Mouse (Mus musculus): Measurements from ENCODE around the gene Idh3b. TPM values are rescaled to one million over a fixed set of nuclear protein-coding genes. Genes with fewer than 3 reads are reported as not detected.

Gene Idh3b
- polyA plus RNA-seq, 1 experiment from 2014 or later: 126 TPM

DNA sequence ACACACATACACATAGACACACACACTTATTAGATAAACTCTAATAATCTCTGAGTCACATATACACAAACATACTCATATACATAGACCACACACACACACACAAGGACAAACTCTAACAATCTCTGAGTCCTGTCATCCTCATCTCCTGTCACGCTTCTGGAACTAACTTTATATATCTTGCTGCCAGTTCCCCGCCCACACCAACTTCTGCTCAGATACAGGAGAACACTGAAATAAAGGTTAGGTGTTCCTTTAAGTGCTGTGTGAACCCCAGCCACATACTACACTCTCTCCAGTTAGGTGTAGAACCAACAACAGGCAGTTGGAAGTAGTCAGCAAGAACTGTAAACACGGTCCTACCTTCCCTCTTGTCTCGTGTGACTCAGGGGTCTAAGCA lies 23.5 kb downstream of the Idh3b start:
- Histone ChIP-seq H3K4me1 (no peaks in the 10 kb centered on the region), H3K9me3 (no peaks in the 10 kb centered on the region), H3K36me3 (replicated peaks) (no peaks in the 10 kb centered on the region), H3K4me3 (no peak overlapping the region), H3K27ac (replicated peaks) (no peak overlapping the region), H3K27me3 (replicated peaks; ENCODE audit: low read depth, poor library complexity, severe bottlenecking) (no peaks in the 10 kb centered on the region)
- 87% methylated on average over 4 of the region's 4 CpGs for WGBS
- DNase-seq (ENCODE audit: low spot score): no peak

- Histone ChIP-seq H3K4me1 (no peaks in the 10 kb centered on the region), H3K4me3 (no peak overlapping the region), H3K36me3 (replicated peaks) (no peaks in the 10 kb centered on the region), H3K27ac (replicated peaks) (no peak overlapping the region), H3K9me3 (no peaks in the 10 kb centered on the region), H3K27me3 (replicated peaks; ENCODE audit: low read depth, poor library complexity, severe bottlenecking) (no peaks in the 10 kb centered on the region)
- WGBS: 83% methylated on average over 4 of the region's 4 CpGs
- DNase-seq (ENCODE audit: low spot score): no peak
Measured at GRCm38 (mm10) chr2:130256762-130257161, 27.6 kb downstream of the Idh3b start.

- 76% methylated on average over 7 of the region's 7 CpGs for WGBS
- H3K4me3 ChIP-seq: no peak overlapping the region
- no peak overlapping the region for H3K27ac ChIP-seq (replicated peaks)
- H3K9me3 ChIP-seq: no peaks in the 10 kb centered on the region
- no peaks in the 10 kb centered on the region for H3K36me3 ChIP-seq (replicated peaks)
- DNase-seq (ENCODE audit: low spot score): no peak
- H3K4me1 ChIP-seq: no peaks in the 10 kb centered on the region
- no peaks in the 10 kb centered on the region for H3K27me3 ChIP-seq (replicated peaks; ENCODE audit: low read depth, poor library complexity, severe bottlenecking)
Measured at GRCm38 (mm10) chr2:130248226-130248625, 36.1 kb downstream of the Idh3b start.

GRCm38 (mm10) chr2:130246912-130247311 lies 37.4 kb downstream of the Idh3b start:
- H3K36me3 ChIP-seq (replicated peaks): no peaks in the 10 kb centered on the region
- no peak overlapping the region for H3K4me3 ChIP-seq
- H3K9me3 ChIP-seq: no peaks in the 10 kb centered on the region
- H3K27me3 ChIP-seq (replicated peaks; ENCODE audit: low read depth, poor library complexity, severe bottlenecking): no peaks in the 10 kb centered on the region
- H3K4me1 ChIP-seq: no peaks in the 10 kb centered on the region
- DNase-seq (ENCODE audit: low spot score): peak; percentile 22
- 46% methylated on average over 9 of the region's 9 CpGs for WGBS
- H3K27ac ChIP-seq (replicated peaks): no peak overlapping the region

Other genes starting within 250 kb of the Idh3b start
- gene Tgm6, start 172.1 kb downstream of the Idh3b start, polyA plus RNA-seq (2016; fragmentation: Nextera tagmentation; extraction: Ambion mirVana): not detected in 2 replicates
- gene Snrpb, start 105.1 kb downstream of the Idh3b start, polyA plus RNA-seq (2016; fragmentation: Nextera tagmentation; extraction: Ambion mirVana): 898 and 946 TPM in 2 replicates
- gene Tmc2, start 89.4 kb downstream of the Idh3b start, polyA plus RNA-seq (2016; fragmentation: Nextera tagmentation; extraction: Ambion mirVana): not detected in 2 replicates
- gene Nop56, start 10.1 kb downstream of the Idh3b start, polyA plus RNA-seq (2016; fragmentation: Nextera tagmentation; extraction: Ambion mirVana): 471 and 485 TPM in 2 replicates
- gene Ebf4, start 10.6 kb upstream of the Idh3b start, polyA plus RNA-seq (2016; fragmentation: Nextera tagmentation; extraction: Ambion mirVana): 0.80 and 0.82 TPM in 2 replicates
- 63.6 and 69.7 TPM in 2 replicates for gene Cpxm1, start 113.0 kb upstream of the Idh3b start, polyA plus RNA-seq (2016; fragmentation: Nextera tagmentation; extraction: Ambion mirVana)
- 0.08 TPM in 1 of 2 replicates, not detected in the other for gene Gm28372, start 120.7 kb upstream of the Idh3b start, polyA plus RNA-seq (2016; fragmentation: Nextera tagmentation; extraction: Ambion mirVana)
- gene 1700020A23Rik, start 120.7 kb upstream of the Idh3b start, polyA plus RNA-seq (2016; fragmentation: Nextera tagmentation; extraction: Ambion mirVana): not detected in 2 replicates
- gene Tmem239, start 121.9 kb upstream of the Idh3b start, polyA plus RNA-seq (2016; fragmentation: Nextera tagmentation; extraction: Ambion mirVana): not detected in 2 replicates
- 112 and 122 TPM in 2 replicates for gene Vps16, start 139.8 kb upstream of the Idh3b start, polyA plus RNA-seq (2016; fragmentation: Nextera tagmentation; extraction: Ambion mirVana)
- 13.9 and 14.0 TPM in 2 replicates for gene Pced1a, start 140.2 kb upstream of the Idh3b start, polyA plus RNA-seq (2016; fragmentation: Nextera tagmentation; extraction: Ambion mirVana)
- gene Ptpra, start 165.7 kb upstream of the Idh3b start, polyA plus RNA-seq (2016; fragmentation: Nextera tagmentation; extraction: Ambion mirVana): 81.1 and 82.7 TPM in 2 replicates